Mouse (Mus musculus): ENCODE results near the gene Gtf3c5. TPM values are rescaled to one million over a fixed set of nuclear protein-coding genes. Genes with fewer than 3 reads are reported as not detected.
A peak's percentile ranks its signal among the peaks of the same experiment; 100 is the strongest.

Gene Gtf3c5
- 32.5 and 34.2 TPM in 2 replicates for polyA plus RNA-seq (2016; fragmentation: Nextera tagmentation; extraction: Ambion mirVana)

DNA sequence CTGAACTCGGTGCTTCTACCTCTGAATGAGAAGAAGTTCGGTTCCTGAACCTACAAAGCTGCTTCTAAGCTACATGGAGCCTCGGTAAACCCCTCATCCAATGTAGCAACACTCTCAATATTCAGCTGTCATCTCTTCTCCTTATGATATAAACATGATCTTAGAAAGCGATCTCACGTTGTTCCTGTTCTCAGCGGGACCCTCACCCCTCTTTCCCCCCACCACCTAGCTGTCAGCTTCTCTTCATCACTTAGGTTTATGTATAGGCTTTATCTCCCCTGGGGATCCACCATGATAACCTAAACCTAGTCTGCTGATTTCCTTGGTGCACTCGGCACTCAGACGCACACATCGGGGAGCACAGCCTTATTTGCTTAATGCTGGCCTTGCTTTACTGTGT, at the start of gene Gtf3c5:
Gene Gtf3c5, minus strand, starts transcription at position 101 of the 400 bp plus-strand sequence.
- peaks cover 3% of the 10 kb centered on the region; the same call in 1 of the 2 replicates for H3K27me3 ChIP-seq (replicated peaks)
- H3K36me3 ChIP-seq: peaks cover 22% of the 10 kb centered on the region
- WGBS: 70% methylated on average over 9 of the region's 9 CpGs
- no peaks in the 10 kb centered on the region for H3K9me3 ChIP-seq (replicated peaks)
- no peak for ATAC-seq (ENCODE audit: insufficient number of reproducible peaks, low FRiP score)
- H3K27ac ChIP-seq (ENCODE audit: poor library complexity, severe bottlenecking): peak within 1 kb of the TSS; percentile 71
- peak within 1 kb of the TSS; percentile 76 for H3K4me2 ChIP-seq
- peaks cover 12% of the 10 kb centered on the region for H3K4me1 ChIP-seq (replicated peaks)
- peak within 1 kb of the TSS; percentile 77 for H3K9ac ChIP-seq
- peak within 1 kb of the TSS; percentile 78 for H3K4me3 ChIP-seq

DNA sequence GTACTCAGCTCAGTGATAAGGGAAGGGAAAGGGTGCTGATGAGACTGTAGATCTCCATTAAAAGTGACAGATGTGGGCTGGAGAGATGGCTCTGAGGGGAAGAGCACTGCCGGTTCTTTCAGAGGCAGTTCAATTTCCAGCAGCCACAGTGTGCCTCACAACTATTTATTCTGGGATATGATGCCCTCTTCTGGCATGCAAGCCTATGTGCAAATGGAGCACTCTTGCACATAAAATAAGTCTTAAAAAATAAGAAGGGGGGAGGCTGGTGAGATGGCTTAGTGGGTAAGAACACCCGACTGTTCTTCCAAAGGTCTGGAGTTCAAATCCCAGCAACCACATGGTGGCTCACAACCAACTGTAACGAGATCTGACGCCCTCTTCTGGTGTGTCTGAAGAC, 49.6 kb upstream of the Gtf3c5 start:
- no peak overlapping the region for H3K9ac ChIP-seq
- no peak overlapping the region for H3K27ac ChIP-seq (ENCODE audit: poor library complexity, severe bottlenecking)
- no peaks in the 10 kb centered on the region for H3K36me3 ChIP-seq
- H3K4me3 ChIP-seq: no peak overlapping the region
- WGBS: 44% methylated on average over 4 of the region's 4 CpGs
- H3K27me3 ChIP-seq (replicated peaks): peaks cover 10% of the 10 kb centered on the region
- H3K4me2 ChIP-seq: no peak overlapping the region
- peaks cover 7% of the 10 kb centered on the region; the same call in 1 of the 2 replicates for H3K4me1 ChIP-seq (replicated peaks)
- no peaks in the 10 kb centered on the region for H3K9me3 ChIP-seq (replicated peaks)
- no peak for ATAC-seq (ENCODE audit: insufficient number of reproducible peaks, low FRiP score)

GRCm38 (mm10) chr2:28632626-28633025, 49.1 kb upstream of the Gtf3c5 start:
- H3K9me3 ChIP-seq (replicated peaks): no peaks in the 10 kb centered on the region
- no peak overlapping the region for H3K4me3 ChIP-seq
- ATAC-seq (ENCODE audit: insufficient number of reproducible peaks, low FRiP score): no peak
- no peaks in the 10 kb centered on the region for H3K36me3 ChIP-seq
- no peak overlapping the region for H3K9ac ChIP-seq
- H3K4me2 ChIP-seq: no peak overlapping the region
- H3K4me1 ChIP-seq (replicated peaks): peaks cover 7% of the 10 kb centered on the region; the same call in 1 of the 2 replicates
- H3K27me3 ChIP-seq (replicated peaks): peaks cover 10% of the 10 kb centered on the region
- no peak overlapping the region for H3K27ac ChIP-seq (ENCODE audit: poor library complexity, severe bottlenecking)
- 88% methylated on average over 1 of the region's 1 CpGs for WGBS

DNA sequence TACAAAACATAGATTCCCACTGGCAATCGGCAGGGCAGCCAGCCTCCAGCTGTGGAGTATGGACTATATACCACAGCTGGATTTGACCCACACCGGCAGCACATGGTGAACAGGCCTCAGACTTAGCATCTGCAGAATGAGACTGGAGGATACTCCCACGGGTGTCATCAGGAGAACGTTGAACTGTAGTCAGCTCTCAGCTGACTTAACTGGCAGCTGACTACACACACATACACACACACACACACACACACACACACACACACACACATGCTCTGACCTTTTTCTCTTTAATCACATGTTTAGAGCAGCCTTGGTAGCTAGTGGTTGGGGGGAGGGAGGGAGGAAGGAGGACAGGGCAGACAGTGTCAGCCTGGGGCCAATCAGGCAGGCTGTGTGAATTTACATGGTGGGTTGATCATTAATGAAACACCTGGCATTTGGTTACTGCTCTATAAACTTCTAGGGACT, 46.4 kb upstream of the Gtf3c5 start:
- no peak overlapping the region for H3K27ac ChIP-seq (ENCODE audit: poor library complexity, severe bottlenecking)
- WGBS: 56% methylated on average over 4 of the region's 4 CpGs

DNA sequence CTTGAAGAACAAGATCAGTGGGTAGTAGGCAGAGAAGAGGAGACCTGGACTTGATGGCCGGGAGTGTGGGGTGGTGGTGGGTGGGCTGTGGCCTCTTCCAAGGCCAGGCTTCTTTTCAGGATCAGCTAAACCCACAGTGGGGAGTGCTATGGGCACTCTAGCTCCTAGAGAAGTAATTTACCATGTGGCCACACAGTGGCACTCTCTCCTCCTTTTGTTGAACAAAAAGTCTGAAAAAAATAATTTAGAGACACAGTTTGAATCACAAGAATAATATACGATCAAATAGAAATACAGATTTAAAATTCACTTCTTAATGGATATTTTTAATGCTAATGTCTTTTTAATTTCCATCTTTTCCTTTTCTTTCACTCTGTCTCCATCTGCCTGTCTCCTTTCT, 44.5 kb upstream of the Gtf3c5 start:
- Histone ChIP-seq H3K4me1 (replicated peaks) (no peaks in the 10 kb centered on the region), H3K9me3 (replicated peaks) (peaks cover 3% of the 10 kb centered on the region), H3K4me2 (no peak overlapping the region), H3K36me3 (no peaks in the 10 kb centered on the region), H3K4me3 (no peak overlapping the region), H3K27me3 (replicated peaks) (peaks cover 25% of the 10 kb centered on the region), H3K9ac (no peak overlapping the region), H3K27ac (ENCODE audit: poor library complexity, severe bottlenecking) (no peak overlapping the region)
- no peak for ATAC-seq (ENCODE audit: insufficient number of reproducible peaks, low FRiP score)
- WGBS: 52% methylated on average over 2 of the region's 2 CpGs

More for the DNA sequence above, 46.4 kb upstream of the Gtf3c5 start:
- Histone ChIP-seq H3K36me3 (no peaks in the 10 kb centered on the region), H3K27me3 (replicated peaks) (peaks cover 20% of the 10 kb centered on the region), H3K9me3 (replicated peaks) (peaks cover 2% of the 10 kb centered on the region), H3K4me2 (no peak overlapping the region), H3K4me1 (replicated peaks) (no peaks in the 10 kb centered on the region), H3K4me3 (no peak overlapping the region), H3K9ac (no peak overlapping the region)
- ATAC-seq (ENCODE audit: insufficient number of reproducible peaks, low FRiP score): no peak

DNA sequence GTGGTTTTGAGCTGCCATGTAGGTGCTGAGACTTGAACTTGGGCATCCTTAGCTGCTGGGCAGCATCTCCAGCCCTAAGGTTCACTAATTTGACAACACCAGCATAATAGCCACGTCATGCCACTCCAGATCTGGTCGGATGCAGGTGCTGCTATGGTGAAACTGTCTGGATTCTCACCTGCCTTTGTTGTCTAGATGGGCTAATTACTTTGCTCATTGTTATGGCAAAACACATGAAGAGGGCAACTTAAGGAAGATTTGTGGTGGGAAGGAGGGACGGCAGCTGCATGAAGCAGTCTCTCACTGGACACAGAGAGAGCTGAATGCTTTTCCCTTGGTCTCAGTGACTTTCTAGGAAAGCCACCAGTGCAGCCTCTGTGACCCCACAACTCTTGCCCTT, 42.5 kb upstream of the Gtf3c5 start:
- Histone ChIP-seq H3K4me2 (no peak overlapping the region), H3K9me3 (replicated peaks) (peaks cover 3% of the 10 kb centered on the region), H3K36me3 (no peaks in the 10 kb centered on the region), H3K27ac (ENCODE audit: poor library complexity, severe bottlenecking) (no peak overlapping the region), H3K9ac (no peak overlapping the region), H3K27me3 (replicated peaks) (peaks cover 31% of the 10 kb centered on the region), H3K4me1 (replicated peaks) (no peaks in the 10 kb centered on the region), H3K4me3 (no peak overlapping the region)
- WGBS: 70% methylated on average over 3 of the region's 3 CpGs
- ATAC-seq (ENCODE audit: insufficient number of reproducible peaks, low FRiP score): no peak

GRCm38 (mm10) chr2:28624870-28625269, 41.3 kb upstream of the Gtf3c5 start:
- no peaks in the 10 kb centered on the region for H3K4me1 ChIP-seq (replicated peaks)
- 88% methylated on average over 3 of the region's 3 CpGs for WGBS
- H3K4me3 ChIP-seq: no peak overlapping the region
- H3K27me3 ChIP-seq (replicated peaks): peaks cover 32% of the 10 kb centered on the region
- no peak overlapping the region for H3K9ac ChIP-seq
- H3K27ac ChIP-seq (ENCODE audit: poor library complexity, severe bottlenecking): no peak overlapping the region
- ATAC-seq (ENCODE audit: insufficient number of reproducible peaks, low FRiP score): no peak
- no peaks in the 10 kb centered on the region for H3K36me3 ChIP-seq
- peaks cover 3% of the 10 kb centered on the region for H3K9me3 ChIP-seq (replicated peaks)
- H3K4me2 ChIP-seq: no peak overlapping the region

DNA sequence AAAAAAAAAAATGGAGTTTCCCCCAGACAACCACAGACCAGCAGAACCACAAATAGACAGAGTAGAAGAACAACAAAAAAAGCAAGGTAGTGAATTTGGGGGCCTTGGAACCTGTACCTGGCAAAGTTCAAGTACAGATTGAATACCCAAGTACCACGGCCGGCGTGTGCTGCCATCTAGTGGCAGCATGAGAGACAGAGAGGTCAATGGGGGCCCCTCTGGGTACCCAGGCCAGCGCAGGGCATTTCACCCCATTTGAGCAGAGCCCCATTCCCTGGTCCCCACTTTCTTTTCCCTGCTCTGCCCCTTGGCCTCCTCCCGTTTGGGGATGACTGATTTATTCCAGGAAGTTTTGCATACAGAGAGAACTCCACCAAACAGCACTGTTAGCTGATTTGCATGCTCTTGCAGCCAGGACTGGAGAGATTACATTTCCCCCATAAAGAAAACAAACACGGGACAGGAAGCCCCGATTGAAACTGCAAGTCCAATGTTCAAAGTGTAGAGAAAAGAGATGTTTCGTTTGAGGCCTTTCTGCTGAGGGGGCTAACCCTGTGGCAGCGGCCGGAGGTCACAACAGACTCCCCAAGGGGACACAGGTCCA, 39.1 kb upstream of the Gtf3c5 start:
- no peak for ATAC-seq (ENCODE audit: insufficient number of reproducible peaks, low FRiP score)
- no peak overlapping the region for H3K9ac ChIP-seq
- peaks cover 3% of the 10 kb centered on the region for H3K9me3 ChIP-seq (replicated peaks)
- no peak overlapping the region for H3K4me2 ChIP-seq
- H3K36me3 ChIP-seq: no peaks in the 10 kb centered on the region
- no peak overlapping the region for H3K4me3 ChIP-seq
- peaks cover 36% of the 10 kb centered on the region for H3K27me3 ChIP-seq (replicated peaks)
- H3K4me1 ChIP-seq (replicated peaks): peaks cover 6% of the 10 kb centered on the region; the same call in 1 of the 2 replicates
- no peak overlapping the region for H3K27ac ChIP-seq (ENCODE audit: poor library complexity, severe bottlenecking)
- 15% methylated on average over 10 of the region's 10 CpGs for WGBS

GRCm38 (mm10) chr2:28621664-28622171, 38.2 kb upstream of the Gtf3c5 start, which contains the start of gene Gfi1b:
Gfi1b (minus strand) TSS chr2:28621982.
- Histone ChIP-seq H3K9me3 (replicated peaks) (peaks cover 3% of the 10 kb centered on the region), H3K27me3 (replicated peaks) (peaks cover 31% of the 10 kb centered on the region), H3K4me3 (peak within 1 kb of the TSS; percentile 23), H3K4me2 (peak within 1 kb of the TSS; percentile 49), H3K4me1 (replicated peaks) (peaks cover 15% of the 10 kb centered on the region), H3K27ac (ENCODE audit: poor library complexity, severe bottlenecking) (no peak within 1 kb of the TSS), H3K36me3 (no peaks in the 10 kb centered on the region), H3K9ac (0 out of 2 replicates have a peak within 1 kb of the TSS, but pooled peaks have one; percentile 17)
- ATAC-seq (ENCODE audit: insufficient number of reproducible peaks, low FRiP score): no peak
- 7% methylated on average over 16 of the region's 16 CpGs for WGBS

DNA sequence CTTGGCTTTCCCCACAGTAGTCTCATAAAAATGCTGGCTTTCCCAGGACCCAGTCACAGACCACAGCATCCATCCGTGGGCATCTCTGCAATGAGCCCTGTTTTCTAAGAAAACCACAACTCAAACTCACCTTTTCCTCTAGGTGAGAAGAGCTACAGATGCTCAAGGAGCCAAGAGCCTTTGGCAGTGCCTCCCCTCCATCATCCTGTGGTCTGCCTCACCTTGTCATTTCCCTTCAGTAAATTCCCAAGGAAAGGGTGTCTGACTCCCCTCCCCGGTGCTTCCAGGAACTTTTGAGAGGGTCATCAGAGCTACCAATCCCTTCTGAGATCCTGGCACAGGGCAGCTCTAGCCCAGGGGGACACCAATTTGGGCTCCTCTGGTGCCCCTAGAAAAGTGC, 37.6 kb upstream of the Gtf3c5 start:
- peaks cover 29% of the 10 kb centered on the region for H3K27me3 ChIP-seq (replicated peaks)
- H3K9ac ChIP-seq: 0 out of 2 replicates have a peak overlapping the region, but pooled peaks have one; percentile 17
- H3K27ac ChIP-seq (ENCODE audit: poor library complexity, severe bottlenecking): no peak overlapping the region
- no peak for ATAC-seq (ENCODE audit: insufficient number of reproducible peaks, low FRiP score)
- no peaks in the 10 kb centered on the region for H3K36me3 ChIP-seq
- H3K4me3 ChIP-seq: peak overlapping the region; percentile 23
- H3K4me2 ChIP-seq: peak overlapping the region; percentile 49
- 27% methylated on average over 2 of the region's 2 CpGs for WGBS
- H3K4me1 ChIP-seq (replicated peaks): peaks cover 20% of the 10 kb centered on the region
- peaks cover 3% of the 10 kb centered on the region for H3K9me3 ChIP-seq (replicated peaks)

DNA sequence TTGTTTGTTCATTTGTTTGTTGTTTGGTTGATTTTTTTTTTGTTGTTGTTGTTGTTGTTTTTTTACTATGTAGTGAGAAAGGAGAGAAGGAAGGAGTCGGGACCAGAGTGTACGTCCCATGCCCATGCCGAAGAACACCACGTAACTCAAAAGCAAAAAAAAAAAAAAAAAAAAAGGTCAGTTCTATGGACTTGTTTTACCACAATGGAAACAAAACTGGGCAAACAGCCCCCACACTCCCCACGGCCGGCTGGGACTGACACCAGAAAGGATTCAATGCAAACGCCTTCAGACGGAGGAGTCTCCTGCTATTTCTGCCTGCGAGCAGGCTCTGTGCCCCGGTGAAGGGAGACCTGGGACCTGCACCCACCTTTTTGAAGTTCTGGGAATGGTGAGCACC, 37.0 kb upstream of the Gtf3c5 start:
- Histone ChIP-seq H3K27me3 (replicated peaks) (peaks cover 28% of the 10 kb centered on the region), H3K9me3 (replicated peaks) (peaks cover 3% of the 10 kb centered on the region), H3K4me2 (peak overlapping the region; percentile 49; the same call in 1 of the 2 replicates), H3K4me3 (peak overlapping the region; percentile 23), H3K4me1 (replicated peaks) (peaks cover 20% of the 10 kb centered on the region), H3K9ac (no peak overlapping the region), H3K36me3 (no peaks in the 10 kb centered on the region), H3K27ac (ENCODE audit: poor library complexity, severe bottlenecking) (no peak overlapping the region)
- ATAC-seq (ENCODE audit: insufficient number of reproducible peaks, low FRiP score): no peak
- WGBS: 55% methylated on average over 10 of the region's 10 CpGs

All from heart, embryonic 12.5 days (tissue).